Mouse (Mus musculus) CD4-positive, CD25-positive, alpha-beta regulatory T cell, adult 2 months (primary cell): ENCODE results near the gene Ift80.
"Not testable (repeated sequence)": the region's sequence is repeated elsewhere in the genome, so short reads cannot be mapped to it uniquely, and the experiment has no call there.

ENCODE experiments used
- DNase-seq: peaks from one replicate; pipeline ENCODE4 v3.0.0-alpha.2; 2012; ENCODE audit warnings: low read depth, low spot score

Gene Ift80

DNA sequence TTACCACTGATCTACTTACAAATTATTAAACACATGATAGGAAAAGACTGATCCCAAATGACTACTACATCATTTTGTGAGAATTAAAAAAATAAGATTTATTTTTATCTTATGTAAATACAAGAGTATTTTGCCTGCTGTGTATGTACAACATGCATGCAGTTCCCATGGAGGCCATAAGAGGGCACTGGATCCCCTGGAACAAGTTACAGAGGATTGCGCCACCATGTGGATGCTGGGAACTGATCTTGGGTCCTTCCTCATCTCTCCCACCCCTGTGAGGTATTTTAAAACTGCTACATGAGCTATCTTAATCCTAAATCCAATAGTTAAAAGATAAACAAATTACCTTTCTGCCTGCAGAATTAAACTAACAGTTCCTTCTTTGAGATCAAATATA is 68.9 kb downstream of the Ift80 start:
- peak; percentile 76 for DNase-seq

DNA sequence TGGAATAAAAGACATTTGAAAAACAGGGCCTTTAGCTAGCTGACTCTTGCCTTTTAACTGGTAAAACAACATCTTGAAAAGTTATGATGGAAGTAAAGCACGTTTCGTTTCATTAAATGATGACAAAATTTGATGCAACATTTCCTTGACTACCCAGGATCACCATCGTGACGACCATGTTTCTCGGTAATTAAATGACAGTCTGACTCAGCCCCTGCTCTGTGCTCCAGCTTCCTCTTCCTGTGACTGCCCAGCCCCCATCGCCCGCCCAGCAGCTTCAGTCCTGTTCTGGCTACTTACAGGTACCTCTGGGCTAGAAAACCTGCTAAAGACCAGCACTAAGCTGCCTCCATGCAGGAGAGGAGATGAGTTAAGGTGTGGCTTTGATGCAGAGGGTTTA is 70.1 kb downstream of the Ift80 start:
- peak; percentile 31 for DNase-seq

DNA sequence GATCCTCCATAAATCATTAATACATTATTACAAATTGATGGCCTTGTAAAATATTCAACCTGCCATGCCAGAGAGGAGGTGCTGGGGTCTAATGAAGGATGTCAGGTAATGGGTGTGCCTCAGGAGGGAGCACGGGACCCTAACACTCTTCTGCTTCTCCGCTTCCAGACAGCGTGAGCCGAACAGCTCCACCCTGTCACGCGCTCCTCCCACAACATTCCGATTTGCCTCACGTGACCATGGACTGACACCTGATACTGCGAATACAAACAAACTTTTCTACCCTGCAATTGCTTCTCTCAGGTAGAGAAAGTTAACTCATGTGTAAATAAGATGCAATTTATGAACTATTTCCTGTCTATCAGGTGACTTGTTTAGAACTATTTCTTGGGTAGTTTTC is 75.8 kb downstream of the Ift80 start:
- DNase-seq = no peak

DNA sequence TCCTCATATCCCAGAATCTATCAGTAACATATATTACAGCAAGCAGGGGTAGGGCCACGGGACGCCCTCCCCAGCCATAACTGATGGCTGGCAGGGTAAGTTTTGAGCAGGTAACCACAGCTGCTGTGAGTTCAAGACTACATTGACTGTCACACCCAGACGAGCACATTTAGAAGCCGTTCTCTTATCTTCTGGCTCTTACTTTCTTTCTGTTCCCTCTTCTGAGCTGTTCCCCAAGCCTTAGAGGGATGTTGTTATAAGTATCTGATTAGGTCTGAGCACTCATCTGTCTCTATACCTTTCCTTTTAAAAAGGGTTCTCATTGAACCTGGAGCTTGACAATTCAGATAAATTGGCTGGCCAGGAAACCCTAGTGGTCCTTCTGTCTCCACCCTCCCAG is 96.9 kb downstream of the Ift80 start:
- DNase-seq = no peak

DNA sequence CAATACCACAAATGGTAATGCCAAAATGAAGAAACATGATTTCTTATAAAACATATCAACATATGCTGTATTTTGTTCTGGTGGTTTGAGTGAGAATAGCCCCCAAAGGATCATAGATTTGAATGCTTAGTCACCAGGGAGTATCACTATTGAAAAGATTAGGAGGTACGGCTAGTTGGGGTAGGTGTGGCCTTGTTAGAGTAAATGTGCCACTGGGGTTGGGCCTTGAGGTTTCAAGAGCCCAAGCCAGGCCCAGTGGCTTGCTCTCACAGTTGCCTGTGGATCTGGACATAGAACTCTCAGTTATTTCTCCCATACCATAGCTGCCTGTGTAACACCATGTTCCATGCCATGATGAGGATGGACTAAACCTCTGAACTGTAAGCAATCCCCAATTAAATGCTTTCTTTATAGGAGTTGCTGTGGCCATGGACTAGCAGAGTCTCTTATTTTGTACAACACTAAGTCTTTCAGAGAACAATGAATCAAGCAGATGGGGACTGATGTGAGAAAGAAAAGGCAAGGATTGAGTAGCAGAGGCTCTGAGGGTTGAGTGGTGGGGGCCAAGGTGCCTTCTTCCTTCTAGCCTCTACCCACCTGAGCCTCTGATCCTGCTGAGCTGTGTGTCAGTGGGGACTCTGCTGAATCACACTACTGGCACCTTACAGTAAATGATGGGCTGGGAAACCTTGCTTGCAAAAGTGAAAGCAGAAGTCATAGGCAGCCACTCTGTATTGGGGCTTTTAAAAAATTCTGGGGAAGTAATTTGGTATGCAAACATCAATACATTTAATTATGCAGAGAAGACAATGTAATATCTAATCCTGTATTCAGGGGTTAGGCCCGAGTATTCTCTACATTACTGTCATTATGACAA is 99.2 kb downstream of the Ift80 start:
- no peak for DNase-seq

DNA sequence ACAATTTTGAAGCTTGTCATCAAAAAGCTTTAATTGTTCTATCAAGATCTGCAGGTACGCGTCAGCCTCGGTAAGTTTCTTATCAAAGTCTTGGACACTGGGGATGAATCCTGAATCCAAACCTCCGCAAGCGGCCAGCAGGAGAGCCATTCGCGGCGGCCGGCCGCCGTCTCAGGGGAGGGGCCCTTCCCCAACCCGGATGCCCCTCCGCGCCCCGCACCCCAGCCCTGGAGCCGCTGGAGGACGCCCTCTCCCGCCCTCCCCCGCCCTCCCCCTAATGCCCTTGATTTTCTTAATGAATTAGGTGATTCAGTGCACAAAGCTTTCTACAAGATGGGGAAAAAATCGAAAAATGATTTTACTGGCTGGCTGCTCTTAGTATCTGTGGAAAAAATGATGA is 101.7 kb downstream of the Ift80 start:
- DNase-seq = not testable (repeated sequence)

DNA sequence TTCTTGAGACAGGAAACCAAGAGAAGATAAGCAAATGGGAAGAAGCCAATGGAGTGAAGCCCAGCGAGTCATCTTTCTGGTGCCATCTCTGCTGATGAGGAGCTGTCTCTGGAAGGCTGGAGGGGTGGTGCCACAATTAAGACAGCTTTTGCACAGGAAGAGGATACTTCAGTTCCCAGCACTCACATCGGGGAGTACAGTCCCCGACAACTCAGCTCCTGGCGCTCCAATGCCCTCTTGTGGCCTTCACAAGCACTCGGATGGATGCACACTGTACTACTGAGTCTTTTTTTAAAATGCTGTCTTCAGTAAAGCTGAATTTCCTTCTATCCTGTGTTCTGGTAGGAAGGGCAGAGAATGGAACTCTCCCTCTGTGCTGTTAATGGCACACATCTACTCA is 107.2 kb downstream of the Ift80 start:
- peak; percentile 24 for DNase-seq

DNA sequence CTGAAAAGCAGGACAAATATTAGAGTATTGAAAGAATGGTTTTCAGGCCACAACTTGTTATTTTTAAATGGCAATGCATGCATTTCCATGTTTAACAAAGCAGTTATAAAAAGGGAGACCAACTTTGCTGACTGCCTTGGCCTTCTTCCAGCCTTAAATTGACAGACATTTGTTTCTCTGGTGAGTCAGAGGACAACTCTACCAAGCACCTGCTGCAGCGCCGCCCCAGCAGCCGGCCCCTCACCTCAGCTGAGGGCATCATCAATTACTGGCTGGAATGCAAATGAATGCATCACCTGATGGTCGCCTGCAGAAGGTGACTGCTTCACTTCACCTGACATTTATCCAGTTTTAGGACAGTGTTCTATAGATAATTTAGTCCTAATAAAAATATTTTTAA is 108.9 kb downstream of the Ift80 start:
- no peak for DNase-seq

DNA sequence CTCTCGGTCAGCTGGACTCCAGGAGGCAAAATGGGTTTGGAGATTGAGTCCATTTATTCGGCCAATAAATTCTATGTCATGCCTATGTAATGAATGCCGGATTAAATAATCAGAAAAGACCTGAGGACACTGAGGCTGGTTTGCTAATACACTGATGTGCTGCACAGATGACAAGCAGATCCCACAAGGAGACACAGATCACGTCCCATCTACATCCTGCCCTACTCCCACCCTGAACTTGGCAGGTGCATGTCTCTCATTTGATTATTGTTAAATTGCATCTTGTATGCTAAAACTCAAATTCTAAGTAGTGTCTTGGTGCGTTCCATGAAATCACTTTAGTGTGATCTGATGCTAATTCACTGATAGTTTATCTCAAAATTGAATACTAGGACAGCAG is 117.5 kb downstream of the Ift80 start:
- no peak for DNase-seq

DNA sequence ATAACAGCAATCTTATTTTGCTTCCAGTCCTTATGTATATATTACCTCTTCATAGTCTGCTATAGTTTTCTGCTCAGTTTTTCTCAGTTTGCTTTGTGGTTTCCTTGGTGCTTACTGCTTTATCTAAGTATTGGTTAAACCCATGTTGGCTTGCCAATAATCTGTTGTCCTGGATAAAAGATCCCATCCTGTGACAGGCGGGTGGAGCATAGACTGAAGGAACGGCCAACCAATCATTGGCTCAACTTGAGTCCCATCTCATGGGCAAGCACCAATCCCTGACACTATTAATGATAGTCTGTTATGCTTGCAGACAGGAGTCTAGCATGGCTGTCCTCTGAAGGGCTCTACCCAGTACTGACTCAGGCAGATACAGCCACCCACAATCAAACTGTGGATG is 130.3 kb downstream of the Ift80 start:
- DNase-seq = no peak

DNA sequence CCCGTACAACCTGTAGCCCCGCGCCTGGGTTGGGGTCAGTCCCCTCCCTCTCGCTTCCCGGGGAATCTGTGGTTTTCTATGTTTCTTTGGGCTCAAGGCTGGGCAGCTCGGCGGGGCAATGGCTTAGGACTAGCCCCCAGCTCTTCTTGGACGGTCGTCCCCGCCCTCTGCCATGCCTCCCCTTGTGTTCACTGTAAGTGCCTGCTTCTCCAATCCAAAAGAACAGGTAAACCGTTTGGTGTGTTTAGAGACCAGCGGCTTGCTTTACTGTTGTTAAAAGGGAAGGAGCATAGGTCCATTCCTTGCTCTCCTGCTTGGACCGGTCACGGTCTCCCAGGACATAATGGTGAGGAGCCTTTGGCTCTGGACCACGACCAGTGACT is 133.8 kb downstream of the Ift80 start:
- DNase-seq = peak; percentile 37

DNA sequence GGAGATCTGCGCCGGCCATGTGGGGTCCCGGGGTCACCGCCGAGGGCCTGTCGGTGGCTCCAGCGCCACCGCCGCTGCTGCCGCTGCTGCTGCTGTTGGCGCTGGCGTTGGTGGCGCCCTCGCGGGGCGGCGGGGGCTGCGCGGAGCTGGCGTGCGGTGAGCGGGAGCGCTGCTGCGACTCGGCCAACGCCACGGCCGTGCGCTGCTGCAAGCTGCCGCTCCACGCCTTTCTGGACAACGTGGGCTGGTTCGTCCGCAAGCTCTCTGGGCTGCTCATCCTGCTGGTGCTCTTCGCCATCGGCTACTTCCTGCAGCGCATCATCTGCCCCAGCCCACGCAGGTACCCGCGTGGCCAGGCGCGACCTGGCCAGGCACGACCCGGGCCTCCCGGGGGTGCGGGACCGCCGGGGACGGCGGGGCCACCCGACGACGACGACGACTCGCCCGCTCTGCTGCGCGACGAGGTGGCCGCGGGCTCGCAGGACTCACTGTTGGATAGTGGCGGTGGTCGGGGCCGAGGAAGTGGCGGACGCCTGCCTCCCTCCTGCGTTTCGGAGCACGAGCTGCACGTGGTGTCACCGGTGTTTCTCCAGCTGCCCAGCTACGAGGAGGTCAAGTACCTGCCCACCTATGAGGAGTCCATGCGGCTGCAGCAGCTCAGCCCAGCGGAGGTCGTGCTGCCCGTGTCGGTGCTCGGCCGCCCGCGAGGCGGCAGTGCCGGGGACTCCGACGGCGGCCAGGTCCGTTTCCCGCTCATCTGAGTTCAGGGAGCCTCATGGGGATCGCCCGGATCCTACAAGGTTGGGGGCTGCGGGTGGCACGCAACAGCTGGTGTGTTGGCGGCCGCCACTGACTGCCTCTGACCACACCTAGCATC is 134.4 kb downstream of the Ift80 start:
- peak; percentile 77 for DNase-seq

DNA sequence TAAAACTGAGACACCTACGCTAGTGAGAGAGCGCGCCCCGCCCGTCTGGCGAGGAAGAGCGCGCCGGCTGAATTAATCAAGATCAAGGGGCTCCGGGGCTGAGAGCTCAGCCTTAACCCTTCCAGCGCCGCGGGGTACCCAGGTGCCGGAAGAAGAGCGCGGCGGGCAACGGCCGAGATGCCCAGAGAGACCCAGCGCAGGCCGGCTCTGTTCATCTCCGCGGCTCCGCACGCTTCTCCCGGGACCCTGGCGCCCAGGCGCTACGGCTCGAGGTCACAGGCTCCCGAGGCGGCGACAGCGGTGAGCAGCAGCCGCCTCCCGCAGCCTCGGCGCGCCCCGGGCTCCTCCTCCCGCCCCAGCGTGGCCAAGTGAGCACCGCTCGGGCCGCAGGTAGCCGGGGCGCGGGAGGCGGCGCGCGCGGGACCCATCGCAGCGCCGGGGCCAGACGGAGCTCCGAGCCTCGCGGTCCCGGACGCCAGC is 135.1 kb downstream of the Ift80 start, which contains the start of gene 1110032F04Rik:
Gene 1110032F04Rik (plus strand): TSS at position 376 of the 480 bp plus-strand sequence.
- peak; percentile 76 for DNase-seq

DNA sequence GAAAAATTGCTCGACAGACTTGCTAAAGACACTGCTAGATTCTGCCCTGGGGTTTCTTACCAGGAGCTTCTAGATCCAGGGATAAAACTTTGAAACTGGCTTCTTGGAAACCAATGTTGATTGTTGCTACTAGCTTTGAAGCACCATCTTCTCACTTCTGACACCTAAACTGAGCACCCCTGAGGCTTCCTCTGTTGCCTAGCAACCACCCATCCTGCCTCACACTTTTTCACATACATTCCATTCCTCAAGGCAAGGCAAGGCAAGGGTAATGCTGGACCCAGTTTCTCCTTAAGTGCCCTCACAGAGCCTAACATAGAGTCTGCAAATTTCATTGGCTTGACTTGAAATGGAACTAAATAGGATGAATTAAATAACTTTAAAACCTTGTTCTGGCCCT is 152.0 kb downstream of the Ift80 start:
- DNase-seq = no peak

DNA sequence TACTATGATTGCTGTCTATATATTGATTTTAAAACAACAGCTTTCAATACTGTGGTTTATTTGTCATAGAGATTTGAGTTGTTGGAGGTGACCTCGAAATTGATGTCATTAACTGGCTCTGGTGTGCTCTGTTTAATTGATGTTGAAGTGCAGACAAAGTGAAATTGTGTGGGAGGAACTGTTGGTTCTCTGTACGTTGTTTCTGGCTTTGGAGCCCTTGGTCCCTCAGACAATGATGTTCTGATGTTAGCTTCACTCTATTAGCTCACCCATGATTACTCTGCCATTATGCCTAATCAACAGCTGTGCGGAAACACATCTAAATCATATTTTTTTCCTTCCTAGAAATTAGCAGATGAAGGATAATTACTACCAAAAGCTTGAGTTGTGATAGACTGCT is 156.0 kb downstream of the Ift80 start:
- no peak for DNase-seq

DNA sequence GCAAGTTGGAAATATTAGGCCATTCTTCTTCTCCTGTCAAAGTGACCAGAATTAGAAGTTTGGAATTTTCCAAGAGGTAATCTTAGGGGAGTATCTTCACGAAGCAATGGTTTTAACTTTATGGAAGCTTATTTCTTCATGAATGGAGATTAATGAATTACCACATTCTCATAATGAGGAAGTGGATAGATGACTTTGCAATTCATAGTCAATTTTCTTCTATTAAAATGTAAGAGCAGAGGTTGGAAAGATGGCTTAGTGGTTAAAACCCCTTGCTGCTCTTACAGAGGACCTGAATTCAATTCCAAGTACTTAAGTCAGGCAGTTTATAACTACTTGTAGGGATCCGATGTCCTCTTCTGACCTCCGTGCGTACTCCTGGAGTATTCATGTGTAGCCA is 160.3 kb downstream of the Ift80 start:
- DNase-seq = no peak
